Mouse (Mus musculus) cerebellum, adult 2 months (tissue): Measurements from ENCODE around the gene Rps6ka5. TPM values are rescaled to one million over a fixed set of nuclear protein-coding genes. Genes with fewer than 3 reads are reported as not detected.

Experiments used
- DNase-seq, 2 experiments: peaks; one replicate each; pipeline ENCODE4 v3.0.0; 2021
- H3K27ac ChIP-seq: fragments of 200-500 bp; 2 replicates; pipeline ENCODE4 v1.5.1; 2012; ENCODE audit warnings: low read length, control low read depth, inconsistent platforms; ENCODE audit not compliant: insufficient read depth
- H3K27me3 ChIP-seq: fragments of 200-500 bp; 2 replicates; pipeline ENCODE4 v1.6.1; 2012; ENCODE audit warnings: inconsistent platforms, mild to moderate bottlenecking, low read length, moderate library complexity; ENCODE audit not compliant: control insufficient read depth, insufficient read depth
- H3K4me1 ChIP-seq: fragments of 200-500 bp; 2 replicates; pipeline ENCODE4 v1.6.1; 2011; ENCODE audit warnings: low read length; ENCODE audit not compliant: control insufficient read depth, insufficient read depth
- H3K4me3 ChIP-seq: fragments of 200-500 bp; replicated peaks from 2 replicates; pipeline ENCODE3; 2011; ENCODE audit warnings: mild to moderate bottlenecking, low read depth, low read length, control low read depth; ENCODE audit not compliant: insufficient read depth
- CTCF ChIP-seq: fragments of 200-500 bp; IDR thresholded peaks from 2 replicates; pipeline ENCODE4 v1.5.1; 2011; ENCODE audit warnings: low read depth, mild to moderate bottlenecking, control low read depth, low read length, moderate library complexity, borderline replicate concordance; ENCODE audit not compliant: insufficient read depth
- POLR2A ChIP-seq: fragments of 200-500 bp; IDR thresholded peaks from 2 replicates; pipeline ENCODE4 v1.6.1; 2011; ENCODE audit warnings: low read length, control low read depth, borderline replicate concordance; ENCODE audit not compliant: insufficient read depth
- WGBS: fragments of 180-500 bp; shearing (Covaris S2); methylation state at CpG from one replicate; pipeline ENCODE4 v1.1.7; 2018; 5-methylcytosine and 5-hydroxymethylcytosine counted together
- polyA plus RNA-seq: library from polyadenylated mRNA; depleted of rRNA; stranded (reverse); fragments of >200 nt; gene quantifications from 2 replicates; pipeline ENCODE4 v1.2.3, GENCODE M21; 2012

The Rps6ka5 gene
- polyA plus RNA-seq, 1 experiment, result 22.9 TPM

DNA sequence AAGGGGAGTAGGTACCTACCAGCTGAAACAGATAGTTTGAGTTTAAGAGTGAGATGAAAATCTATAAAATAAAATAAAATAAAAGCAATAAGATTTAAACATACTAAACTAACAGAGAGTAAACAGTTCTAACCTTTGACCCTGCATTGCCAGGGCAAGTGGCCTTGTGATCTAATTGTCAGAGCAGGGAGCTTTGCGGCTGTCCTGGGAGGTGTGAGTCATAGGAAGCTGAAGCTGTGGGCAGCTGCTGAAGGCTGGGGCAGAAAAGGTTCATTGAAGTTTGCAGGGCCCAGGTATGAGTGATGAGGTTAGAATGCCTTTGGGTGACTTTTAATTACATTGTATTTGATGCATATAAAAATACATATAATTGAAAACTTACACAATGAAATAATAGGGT is 200.8 kb downstream of the Rps6ka5 start:
- peaks cover 5% of the 10 kb centered on the region for H3K4me1 ChIP-seq
- H3K27me3 ChIP-seq, result no peaks in the 10 kb centered on the region
- TF ChIP-seq POLR2A, result no peak
- no peak for TF ChIP-seq CTCF
- H3K4me3 ChIP-seq, result no peak overlapping the region
- WGBS, result 90% methylated on average over 1 of the region's 1 CpGs
- no peak overlapping the region for H3K27ac ChIP-seq
- no peak for DNase-seq

DNA sequence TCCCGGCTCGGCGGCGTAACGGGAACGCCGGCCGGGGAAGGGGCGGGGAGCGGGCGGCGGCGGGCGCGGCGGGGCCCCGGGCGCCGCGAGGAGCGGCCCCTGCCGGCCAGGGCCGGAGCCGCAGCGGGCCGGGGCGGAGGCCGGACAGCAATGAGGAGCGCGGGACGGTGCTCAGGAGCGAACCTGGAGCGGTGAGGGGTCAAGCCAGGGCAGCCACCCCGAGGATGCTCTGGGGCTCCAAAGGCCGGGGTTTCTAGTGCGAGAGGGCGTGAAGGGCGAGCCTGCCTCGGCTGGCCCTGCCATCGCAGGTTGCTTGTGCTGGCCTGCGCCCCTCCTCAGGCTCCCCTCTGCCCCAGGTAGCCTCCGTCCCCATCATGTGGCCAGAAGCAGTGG is 206.0 kb downstream of the Rps6ka5 start, which contains the start of gene Ttc7b:
Gene Ttc7b, minus strand, starts transcription at position 33 of the 393 bp plus-strand sequence.
- DNase-seq, result peak; percentile 69 to 76
- TF ChIP-seq POLR2A (no peak), CTCF (peak; percentile 24; the same call in 1 of the 2 replicates)
- Histone ChIP-seq H3K4me1 (peaks cover 25% of the 10 kb centered on the region), H3K4me3 (peak within 1 kb of the TSS; percentile 71), H3K27ac (peak within 1 kb of the TSS; percentile 92), H3K27me3 (no peaks in the 10 kb centered on the region)
- 2% methylated on average over 42 of the region's 42 CpGs for WGBS

DNA sequence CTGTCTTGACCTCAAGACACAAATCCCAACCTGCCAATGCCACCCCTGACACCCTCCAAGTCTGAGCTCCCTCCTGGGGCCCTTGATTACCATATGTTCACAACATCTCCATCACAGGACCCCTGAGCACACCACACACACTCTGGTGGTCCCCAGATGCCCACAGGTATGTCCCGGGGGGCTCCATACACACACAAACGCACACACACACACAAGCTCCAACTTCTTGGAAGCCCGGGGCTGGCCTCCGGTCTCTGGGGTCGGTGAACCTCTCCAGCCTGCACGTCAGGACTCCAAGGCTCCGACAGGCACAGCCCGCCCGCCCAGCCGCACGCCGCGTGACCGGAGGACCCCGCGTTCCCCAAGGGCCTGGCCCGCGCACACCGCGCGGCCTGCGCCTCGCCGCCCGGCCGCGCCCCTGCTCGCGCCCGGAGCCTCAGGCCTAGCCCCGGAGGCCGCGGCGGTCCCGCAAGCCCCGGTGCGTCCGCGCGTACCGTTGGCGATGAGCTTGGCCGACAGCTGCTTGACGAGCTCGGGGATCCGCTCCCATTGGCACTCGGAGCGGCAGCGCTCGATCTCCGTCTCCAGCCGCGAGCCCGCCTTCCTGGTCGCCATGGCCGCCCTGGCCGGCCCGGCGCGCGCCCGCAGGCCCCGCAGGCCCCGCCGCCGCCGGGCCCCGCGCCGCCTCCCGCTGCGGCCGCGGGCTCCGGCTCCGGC is 206.5 kb downstream of the Rps6ka5 start:
- no peaks in the 10 kb centered on the region for H3K27me3 ChIP-seq
- peaks cover 25% of the 10 kb centered on the region for H3K4me1 ChIP-seq
- peak; percentile 67 to 78 for DNase-seq
- TF ChIP-seq POLR2A (no peak), CTCF (no peak)
- under 1% methylated on average over 76 of the region's 76 CpGs for WGBS
- peak overlapping the region; percentile 71 for H3K4me3 ChIP-seq
- H3K27ac ChIP-seq, result peak overlapping the region; percentile 92

DNA sequence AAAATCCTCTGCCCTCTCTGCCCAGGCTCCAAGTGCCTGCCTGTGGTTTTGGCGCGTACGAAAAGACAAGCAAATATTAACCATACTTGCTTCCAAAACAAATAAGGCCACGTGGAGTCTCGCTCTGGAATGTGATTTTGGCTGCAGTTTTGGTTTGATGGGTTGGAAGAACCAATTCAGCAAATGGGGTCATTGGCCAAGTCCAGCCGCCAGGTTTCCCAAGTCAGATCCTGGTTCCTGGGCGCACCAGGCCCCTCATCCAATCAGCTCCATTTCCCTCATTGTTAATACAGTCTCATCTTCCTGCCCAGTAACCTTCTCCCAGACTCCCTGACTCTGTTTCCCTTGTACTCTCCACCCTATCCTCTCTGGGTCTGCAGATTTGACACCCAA is 207.1 kb downstream of the Rps6ka5 start:
- DNase-seq, result peak; percentile 55 to 56
- TF ChIP-seq POLR2A, result no peak
- no peak for TF ChIP-seq CTCF
- Histone ChIP-seq H3K4me3 (peak overlapping the region; percentile 71), H3K27me3 (no peaks in the 10 kb centered on the region), H3K4me1 (peaks cover 25% of the 10 kb centered on the region), H3K27ac (peak overlapping the region; percentile 92)
- 7% methylated on average over 7 of the region's 7 CpGs for WGBS

DNA sequence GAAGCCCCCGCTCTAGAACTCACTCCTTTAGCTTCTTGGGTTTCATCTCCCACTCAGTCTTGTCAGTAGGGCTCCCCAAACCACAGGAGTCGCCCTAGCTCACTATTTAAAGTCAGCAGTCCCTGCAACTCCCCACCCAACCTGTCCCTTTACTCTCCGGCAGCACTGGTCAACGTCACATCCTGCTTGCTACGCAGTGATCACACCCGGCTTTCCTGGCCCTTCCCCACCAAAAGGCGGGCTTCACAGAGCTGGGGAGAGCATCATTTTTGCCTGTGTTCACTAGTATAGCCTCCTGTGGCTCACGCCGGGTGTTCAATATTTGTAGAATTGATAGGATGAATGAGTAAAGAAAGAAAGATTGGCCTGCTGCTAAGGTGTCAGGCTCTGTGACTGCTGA is 209.4 kb downstream of the Rps6ka5 start:
- 95% methylated on average over 9 of the region's 9 CpGs for WGBS
- H3K4me3 ChIP-seq, result no peak overlapping the region

DNA sequence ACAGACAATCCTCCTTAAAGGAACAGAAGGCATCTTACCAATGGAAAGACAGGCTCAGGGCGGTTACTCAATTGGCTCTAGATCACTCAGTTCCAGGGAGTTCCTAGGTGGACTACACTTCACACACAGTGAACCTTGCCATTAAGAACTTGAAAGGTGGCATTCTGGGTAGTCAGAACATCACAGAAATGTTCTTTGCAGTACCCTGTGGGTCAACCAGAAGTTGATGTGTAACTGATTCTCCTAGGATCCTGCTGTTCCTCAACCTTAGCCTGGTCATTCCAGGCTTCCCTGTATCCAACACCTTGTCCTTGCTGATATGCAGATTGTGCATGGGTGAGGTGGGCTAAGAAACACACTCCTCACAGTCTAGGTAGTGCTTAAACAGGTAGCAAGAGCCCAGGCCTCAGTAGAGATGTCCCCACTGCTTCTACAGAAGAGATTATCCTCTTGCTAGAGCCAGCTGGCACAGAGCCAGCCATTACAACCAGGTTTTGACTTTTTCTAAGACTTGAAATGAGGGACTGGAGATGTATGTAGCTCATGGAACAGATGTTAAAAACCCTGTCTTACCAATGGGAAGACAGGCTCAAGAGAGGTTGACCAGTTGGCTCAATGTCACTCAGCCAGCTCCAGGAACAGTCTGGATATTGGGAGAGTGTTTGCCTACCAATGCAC is 210.5 kb downstream of the Rps6ka5 start:
- no peak overlapping the region for H3K4me3 ChIP-seq
- no peaks in the 10 kb centered on the region for H3K27me3 ChIP-seq
- TF ChIP-seq POLR2A (no peak), CTCF (no peak)
- no peak overlapping the region for H3K27ac ChIP-seq
- DNase-seq, result no peak
- peaks cover 31% of the 10 kb centered on the region for H3K4me1 ChIP-seq
- 100% methylated on average over 1 of the region's 1 CpGs for WGBS

More for the DNA sequence above, 209.4 kb downstream of the Rps6ka5 start:
- no peaks in the 10 kb centered on the region for H3K27me3 ChIP-seq
- DNase-seq, result no peak
- TF ChIP-seq CTCF, result no peak
- TF ChIP-seq POLR2A, result no peak
- H3K27ac ChIP-seq, result no peak overlapping the region
- peaks cover 31% of the 10 kb centered on the region for H3K4me1 ChIP-seq

DNA sequence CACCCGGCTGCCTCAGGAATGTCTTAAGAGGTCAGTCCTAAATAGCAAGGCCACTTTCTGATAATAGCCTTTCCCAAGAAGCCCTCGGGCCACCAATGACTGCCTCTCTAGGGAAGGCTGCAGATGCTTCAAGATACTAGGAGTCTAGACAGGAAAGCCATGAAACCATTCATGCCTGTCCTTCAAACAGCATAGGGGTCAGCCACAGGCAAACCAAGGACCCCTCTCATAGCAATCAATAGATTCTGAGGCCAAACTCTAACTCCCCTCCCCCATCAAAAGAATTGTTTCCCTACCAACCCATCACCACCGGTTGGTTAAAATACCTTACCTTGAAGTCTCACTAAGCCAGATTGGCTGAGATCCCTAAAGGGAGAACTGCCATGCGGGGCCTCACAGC is 211.3 kb downstream of the Rps6ka5 start:
- Histone ChIP-seq H3K4me1 (peaks cover 31% of the 10 kb centered on the region), H3K4me3 (no peak overlapping the region), H3K27me3 (no peaks in the 10 kb centered on the region), H3K27ac (no peak overlapping the region)
- 96% methylated on average over 4 of the region's 4 CpGs for WGBS
- TF ChIP-seq POLR2A, result no peak
- TF ChIP-seq CTCF, result no peak
- DNase-seq, result no peak

DNA sequence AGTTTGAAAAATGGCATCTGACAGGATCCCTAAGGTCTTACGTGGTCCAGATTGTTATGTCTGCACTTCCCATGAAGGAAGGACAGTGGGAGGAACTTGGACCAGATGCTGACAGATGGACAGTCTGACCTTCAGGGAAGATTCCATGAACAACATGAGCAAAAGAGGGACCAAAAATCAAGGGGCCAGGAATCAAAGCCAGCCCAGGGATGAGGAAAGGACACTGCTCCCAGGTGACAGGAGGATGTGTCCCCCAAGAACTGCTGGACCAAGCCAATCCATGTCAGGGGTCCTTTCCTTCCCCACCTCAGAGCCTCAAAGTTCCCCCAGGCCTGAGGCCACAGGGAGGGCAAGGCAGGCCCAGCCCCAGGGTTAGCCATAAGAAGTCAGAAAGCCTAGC is 212.2 kb downstream of the Rps6ka5 start:
- Histone ChIP-seq H3K27ac (no peak overlapping the region), H3K27me3 (no peaks in the 10 kb centered on the region), H3K4me1 (peaks cover 31% of the 10 kb centered on the region), H3K4me3 (no peak overlapping the region)
- no peak for TF ChIP-seq CTCF
- no peak for TF ChIP-seq POLR2A
- no peak for DNase-seq
- WGBS, result 28% methylated on average over 1 of the region's 1 CpGs
